Mouse (Mus musculus): ENCODE measurements at regions not wholly inside any gene's neighbourhood (a gene's known extent, or its start where the extent isn't known, plus 50 kb on each side); places are given as distances from the start of the nearest gene placed in this dataset.
"Not testable (repeated sequence)": the region's sequence is repeated elsewhere in the genome, so short reads cannot be mapped to it uniquely, and the experiment has no call there.

DNA sequence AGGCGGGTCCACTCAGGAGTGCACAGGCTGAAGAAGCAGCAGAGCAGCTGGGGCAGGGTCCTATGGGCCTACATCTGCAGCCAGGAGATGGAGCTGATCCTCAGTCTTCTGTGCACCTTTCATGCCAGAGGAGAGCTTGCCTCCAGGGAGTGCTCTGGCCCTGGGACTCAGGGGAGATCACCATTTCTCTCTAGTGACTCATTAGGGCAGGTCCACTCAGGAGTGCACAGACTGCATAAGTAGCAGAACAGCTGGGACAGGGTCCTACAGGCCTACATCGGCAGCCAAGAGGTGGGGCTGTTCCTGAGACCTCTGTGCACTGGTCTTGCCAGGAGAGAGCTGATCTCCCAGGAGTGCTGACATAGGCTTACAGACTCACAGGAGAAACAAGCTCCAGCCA is 159.4 kb upstream of the Gm21897 start:
- DNase-seq (ENCODE audit: low spot score in 2 of 2) = no peak

DNA sequence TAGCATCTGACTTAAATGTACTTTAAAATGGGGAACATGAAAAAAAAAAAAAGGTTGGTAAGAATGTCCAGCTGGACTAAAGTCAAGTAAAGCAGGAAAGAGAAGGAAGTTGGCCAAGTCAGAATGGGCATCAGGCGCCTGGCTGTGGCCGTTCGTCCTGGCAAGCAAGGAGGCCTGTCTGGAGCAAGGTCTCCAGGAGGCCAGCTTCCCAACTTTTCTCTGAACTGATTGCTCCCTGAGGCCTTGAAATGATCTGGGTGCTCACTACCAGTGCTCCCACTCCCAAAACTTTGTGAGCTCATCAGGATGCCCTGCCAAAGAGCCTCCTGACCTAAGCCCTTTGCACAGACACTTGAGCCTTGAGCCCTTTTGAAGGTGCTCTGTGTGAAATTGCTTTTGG is 141.7 kb upstream of the Gm21897 start:
- DNase-seq (ENCODE audit: low spot score in 2 of 2) = peak in 1 of 2 experiments; percentile 23

DNA sequence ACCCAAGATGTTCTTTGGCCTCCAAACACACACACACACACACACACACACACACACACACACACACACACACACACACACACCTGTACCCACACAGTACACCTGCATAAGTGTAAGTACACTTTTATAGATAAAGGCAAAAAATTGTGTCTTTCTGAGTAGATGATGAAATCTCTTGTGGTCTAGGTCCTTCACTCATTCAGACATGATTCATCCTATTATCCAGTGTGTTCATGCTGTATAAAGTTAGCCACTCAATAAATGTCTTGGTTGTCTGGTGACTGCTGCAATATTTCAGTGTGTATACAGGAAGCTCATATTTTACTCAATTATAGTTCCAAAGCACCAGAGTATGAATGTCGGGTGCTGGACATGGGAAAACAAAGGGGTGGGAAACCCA is 131.5 kb upstream of the Gm21897 start:
- DNase-seq (ENCODE audit: low spot score in 2 of 2) = no peak

DNA sequence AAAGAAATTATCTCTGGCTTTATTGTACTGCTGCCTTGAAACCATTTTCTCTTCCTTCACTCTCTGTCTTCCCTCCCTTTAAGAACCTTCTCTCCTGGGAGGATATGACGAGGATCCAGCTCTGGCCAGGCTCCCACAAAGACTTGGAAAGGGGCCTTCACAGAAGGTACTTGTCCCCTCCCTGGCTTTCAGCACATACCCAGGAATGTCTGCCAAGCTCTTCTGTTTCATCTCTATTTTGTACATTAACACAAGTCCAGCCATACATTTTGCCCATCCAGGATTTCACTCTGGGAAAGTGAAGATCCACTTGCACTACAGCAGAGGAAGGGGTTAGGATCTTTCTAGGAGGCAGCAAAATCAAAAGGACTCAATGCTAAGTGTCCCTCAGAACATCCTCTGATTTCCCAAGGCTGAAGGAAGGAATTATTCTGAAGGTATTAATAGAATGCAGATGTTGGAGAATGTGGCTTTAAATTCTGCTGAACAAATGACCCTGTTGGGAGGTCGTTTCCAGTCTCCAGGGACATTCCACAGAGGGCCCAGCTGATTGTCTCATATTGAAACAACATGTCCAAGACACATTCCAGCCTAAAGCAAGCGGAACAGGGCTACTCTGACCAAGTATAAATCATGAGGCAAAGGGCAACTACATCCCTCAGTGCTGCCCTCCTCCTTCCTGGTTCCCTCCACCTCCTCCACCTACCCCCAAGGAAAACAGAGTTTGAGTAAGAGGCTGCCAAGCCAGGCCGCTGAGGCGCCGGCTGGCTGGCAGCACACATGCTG is 122.1 kb upstream of the Gm21897 start:
- peak in 1 of 2 experiments; percentile 10 for DNase-seq (ENCODE audit: low spot score in 2 of 2)

DNA sequence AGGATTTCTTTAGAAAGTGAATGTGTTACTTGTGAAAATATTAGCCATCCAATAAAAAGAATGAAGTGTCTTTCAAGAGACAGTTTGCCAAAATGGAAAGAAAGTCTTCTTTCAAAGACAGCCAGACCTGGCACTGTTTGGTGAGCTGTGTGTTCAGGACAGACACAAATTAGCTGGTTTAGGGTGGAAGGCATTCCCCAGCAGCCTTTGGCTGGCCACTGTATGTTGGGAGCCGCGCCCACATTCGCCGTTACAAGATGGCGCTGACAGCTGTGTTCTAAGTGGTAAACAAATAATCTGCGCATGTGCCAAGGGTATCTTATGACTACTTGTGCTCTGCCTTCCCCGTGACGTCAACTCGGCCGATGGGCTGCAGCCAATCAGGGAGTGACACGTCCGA is 121.3 kb upstream of the Gm21897 start:
- not testable (repeated sequence) for DNase-seq (ENCODE audit: low spot score in 2 of 2)

DNA sequence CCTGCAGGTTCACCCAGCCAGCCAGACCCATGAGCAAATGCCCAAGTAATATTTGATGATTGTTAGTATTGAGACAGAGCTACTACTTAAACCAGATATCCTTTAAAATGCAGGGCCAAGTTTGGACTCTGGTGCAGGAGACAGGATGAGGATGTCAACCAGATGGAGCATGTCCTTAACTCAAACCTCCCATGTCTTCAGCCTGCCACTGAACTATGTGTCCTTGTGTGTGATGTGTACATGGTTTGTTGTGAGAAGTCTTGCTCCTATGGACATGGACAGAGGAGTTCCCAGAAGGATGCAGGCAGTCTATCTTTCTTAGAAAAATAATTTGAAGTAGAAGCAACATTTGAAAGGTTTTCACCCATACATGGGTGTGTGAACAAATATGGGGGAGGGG is 120.4 kb upstream of the Gm21897 start:
- no peak for DNase-seq (ENCODE audit: low spot score in 2 of 2)

DNA sequence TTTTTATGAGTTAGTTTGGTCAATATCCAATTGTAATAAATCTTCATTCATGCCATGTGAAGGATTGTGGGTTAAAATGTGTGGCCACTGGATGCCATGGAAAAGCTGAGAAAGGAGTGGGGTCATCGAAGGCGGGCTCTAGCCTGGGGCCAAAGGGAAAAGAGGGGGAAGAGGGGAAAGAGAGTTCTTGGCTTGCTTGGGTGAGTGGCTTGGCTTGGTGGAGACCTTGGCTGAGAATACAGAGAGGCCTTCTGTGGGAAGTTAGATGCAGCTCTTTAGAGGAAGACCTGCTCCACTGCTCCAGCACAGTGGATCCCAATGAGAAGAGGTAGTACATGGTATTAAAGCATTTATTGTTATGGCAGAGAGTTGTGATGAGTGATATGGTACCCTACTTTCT is 101.3 kb upstream of the Gm21897 start:
- DNase-seq (ENCODE audit: low spot score in 2 of 2) = no peak

DNA sequence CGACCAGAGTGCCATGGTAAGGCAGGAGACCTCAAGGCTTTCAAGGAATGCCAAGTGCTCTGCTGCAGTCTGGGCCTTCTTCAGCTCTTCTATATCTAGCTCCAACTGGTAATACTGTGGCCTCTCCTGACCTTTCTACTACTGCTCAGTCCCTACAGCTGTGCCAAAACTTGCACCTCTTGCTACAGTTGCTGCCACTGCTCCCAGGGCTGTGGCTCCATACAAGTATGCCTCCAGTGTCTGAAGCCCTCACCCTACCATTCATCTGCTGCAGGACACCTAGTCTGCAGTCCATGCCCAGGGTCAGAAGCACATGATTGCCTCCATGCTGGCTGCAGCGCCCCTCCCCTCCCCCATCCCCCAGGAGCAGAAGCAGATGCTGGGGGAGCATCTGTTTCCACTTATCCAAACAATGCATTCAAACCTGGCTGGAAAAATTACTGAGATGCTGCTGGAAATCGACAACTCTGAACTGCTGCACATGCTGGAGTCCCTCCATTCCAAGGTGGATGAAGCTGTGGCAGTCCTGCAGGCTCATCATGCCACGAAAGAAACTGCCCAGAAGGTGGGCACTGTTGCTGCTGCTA is 96.2 kb upstream of the Gm21897 start:
- DNase-seq (ENCODE audit: low spot score in 2 of 2) = no peak

DNA sequence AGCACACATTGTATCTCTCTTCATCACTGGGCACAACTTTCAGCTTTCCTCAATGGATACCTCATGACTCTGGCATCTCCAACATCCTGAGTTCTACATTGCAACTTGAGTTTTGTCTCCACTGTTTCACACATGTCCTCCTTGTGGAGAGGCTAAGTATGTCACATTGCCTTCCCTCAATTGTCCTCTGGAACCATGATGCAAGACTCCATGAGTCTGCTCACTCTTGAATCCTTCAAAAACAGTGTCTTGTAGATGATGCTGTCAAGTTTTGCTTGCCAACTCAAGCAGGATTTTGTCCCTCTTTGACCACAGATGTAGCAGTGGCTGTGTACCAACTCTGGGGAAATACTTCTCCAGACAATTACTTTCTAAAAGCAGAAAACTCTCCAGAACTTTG is 79.4 kb upstream of the Gm21897 start:
- no peak for DNase-seq (ENCODE audit: low spot score in 2 of 2)

DNA sequence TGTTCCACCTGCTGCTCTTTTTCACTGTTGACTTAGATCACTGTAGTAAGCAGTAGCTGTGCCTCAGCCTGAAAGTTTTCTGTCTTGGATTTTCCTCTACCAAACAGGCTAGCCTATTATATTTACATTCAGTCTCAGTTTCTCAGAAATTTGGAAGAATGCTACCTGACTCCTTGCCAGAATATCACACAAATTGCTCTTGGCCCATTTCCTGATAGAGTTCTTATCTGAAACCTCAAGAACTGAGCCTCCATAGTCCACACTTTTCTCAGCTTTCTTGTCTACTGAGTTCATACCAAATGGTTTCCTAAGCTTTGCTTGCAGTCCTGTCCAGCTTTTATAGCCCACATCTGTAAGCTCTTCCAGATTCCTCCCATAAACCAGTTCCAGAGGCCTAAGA is 78.8 kb upstream of the Gm21897 start:
- DNase-seq (ENCODE audit: low spot score in 2 of 2) = no peak

DNA sequence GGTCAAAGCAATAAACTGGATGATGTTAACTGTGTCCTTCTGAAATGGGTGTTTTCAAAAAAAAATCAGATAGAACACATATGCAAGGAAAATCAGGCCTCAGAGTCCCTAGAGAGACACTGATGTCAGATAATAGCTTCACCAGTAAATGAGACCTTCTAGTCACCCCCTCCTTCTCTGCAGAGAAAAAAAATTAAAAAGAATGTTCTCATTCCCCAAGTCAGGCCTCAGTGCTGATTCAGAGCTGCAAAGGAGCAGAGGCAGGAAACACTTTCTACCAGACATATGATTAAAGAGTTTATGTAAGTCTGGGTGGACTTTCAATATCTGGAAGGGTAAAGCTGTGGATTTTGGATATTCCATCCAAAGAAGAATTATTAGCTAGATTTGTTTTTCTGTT is 67.1 kb upstream of the Gm21897 start:
- no peak for DNase-seq (ENCODE audit: low spot score in 2 of 2)

DNA sequence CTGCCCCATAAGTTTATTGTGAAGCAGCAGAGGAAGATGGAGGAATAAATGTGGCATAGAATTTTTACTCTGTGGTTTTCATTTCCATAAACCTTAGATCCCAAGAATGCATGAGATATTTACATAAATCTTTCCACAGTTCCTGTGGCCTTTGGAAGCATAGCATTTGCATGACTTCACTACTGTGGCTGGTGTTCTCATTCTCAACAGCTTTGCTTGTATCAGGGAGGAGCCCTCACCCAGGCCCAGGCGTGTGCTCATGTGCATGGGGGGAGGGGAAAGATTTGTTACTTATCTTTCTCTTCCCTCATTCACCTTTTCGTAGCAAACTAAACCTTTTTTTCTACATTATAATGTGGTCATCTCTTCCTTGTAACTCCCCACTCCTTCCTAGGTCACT is 65.6 kb upstream of the Gm21897 start:
- DNase-seq (ENCODE audit: low spot score in 2 of 2) = no peak

DNA sequence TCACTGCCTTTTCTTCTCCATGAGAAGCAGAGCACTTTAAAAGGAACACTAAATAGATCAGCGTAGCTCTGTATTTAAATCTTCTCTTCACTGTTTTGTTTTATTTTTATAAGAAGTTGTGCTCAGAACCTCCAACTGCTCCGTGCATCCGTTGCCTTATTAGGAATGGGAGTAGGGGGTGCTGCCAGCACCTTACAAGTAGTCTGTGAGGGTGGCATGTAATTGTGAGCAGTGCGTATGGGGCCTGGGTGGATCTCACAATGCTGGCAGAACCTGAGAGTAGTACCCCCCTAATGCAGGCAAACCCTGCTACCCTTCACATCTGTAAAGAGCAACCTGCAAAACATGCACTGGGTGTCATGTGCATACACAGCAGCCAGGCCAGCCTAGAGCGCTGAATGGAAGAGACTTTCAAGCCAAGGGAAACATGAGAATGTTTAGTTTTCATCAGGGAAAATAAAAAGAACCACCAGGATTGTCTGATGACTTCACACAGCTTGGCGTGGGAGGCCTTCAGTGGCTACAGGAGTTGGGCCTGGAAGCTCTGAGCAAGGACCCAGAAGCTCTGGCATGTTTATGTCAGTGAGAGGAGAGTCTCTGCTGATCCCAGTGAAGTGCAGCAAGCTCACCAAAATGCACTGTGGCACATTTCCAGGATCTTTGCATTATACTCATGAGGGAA is 64.5 kb upstream of the Gm21897 start:
- no peak for DNase-seq (ENCODE audit: low spot score in 2 of 2)

DNA sequence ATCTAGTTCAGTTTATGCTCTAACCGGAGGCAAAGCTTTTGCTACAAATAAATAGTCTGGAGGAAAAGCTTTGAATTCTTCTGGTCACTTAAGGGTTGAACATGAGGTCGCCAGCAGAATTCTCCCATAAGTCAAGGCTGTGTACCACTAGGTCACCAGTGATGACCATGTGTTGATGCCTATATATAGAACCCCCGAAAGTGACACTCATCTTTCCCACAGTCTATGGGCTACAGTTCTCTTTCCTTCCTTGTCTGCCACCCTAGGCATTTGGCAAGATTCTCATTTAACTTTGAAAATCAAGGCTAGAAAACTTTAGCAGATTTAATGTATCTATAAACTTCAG is 63.9 kb upstream of the Gm21897 start:
- DNase-seq (ENCODE audit: low spot score in 2 of 2) = no peak

DNA sequence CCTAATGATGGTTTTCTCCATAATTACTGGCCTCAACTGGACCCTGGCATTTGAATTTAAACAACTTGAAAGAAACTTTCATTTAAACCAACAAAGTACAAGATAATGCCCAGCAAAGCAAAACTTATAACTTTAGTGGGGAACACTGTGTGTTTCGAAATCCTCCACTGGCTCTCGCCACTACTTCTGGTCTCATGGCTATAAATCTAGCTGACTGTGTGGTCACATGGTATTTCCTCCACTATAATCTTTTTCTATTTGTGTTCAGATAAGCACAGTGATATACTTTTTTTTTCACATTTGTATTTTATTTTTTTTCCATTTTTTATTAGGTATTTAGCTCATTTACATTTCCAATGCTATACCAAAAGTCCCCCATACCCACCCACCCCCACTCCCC is 62.6 kb upstream of the Gm21897 start:
- DNase-seq (ENCODE audit: low spot score in 2 of 2) = no peak

DNA sequence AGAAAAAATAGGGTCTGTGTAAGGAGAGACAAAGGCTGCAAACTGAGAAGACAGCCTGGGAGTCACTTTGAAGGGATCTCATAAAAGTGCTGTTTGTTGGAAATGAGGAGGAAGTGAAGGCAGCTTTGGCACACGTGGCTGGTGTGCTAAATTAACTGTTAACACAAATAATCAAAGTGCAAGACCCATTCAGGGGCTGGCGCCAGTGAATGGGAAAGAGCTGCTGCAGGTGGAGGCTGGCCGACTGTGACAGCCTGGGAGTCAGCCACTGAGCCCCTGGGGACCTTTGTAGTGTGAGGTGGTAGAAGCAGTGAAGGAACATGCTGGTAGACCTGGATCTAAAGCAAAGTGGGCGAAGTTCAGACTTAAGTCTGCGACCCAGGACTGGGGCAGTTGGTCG is 57.8 kb upstream of the Gm21897 start:
- DNase-seq (ENCODE audit: low spot score in 2 of 2) = no peak

DNA sequence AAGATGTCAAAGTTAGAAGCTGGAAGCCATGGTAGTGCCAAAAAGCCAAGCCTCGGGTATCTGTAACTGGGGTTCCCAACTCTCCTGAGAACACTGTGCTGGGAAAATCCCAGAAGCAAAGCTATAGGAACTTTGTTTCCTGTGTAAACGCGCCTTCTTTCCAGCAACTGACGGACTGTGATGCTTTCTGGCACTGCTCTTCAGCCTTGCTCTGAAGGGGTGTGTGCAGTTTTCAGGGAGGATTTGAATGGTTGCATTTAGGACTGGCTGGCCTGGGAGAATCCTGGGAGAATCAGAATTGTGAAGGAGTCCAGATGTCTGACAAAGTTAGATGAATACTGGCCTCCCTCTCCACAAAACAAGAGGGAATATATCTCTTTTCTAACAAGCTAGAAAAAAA is 57.2 kb upstream of the Gm21897 start:
- no peak for DNase-seq (ENCODE audit: low spot score in 2 of 2)

All from urinary bladder, postnatal 36 days (tissue).